Mouse (Mus musculus): ENCODE measurements around the gene Plin5.
"Not testable (repeated sequence)": the region's sequence is repeated elsewhere in the genome, so short reads cannot be mapped to it uniquely, and the experiment has no call there.

The Plin5 gene

GRCm38 (mm10) chr17:56108334-56109044 is 8.9 kb downstream of the Plin5 start:
- DNase-seq (ENCODE audit: low read depth, low spot score), result no peak

- DNase-seq (ENCODE audit: low read depth, low spot score), result no peak
Observed at GRCm38 (mm10) chr17:56107736-56108135, 9.7 kb downstream of the Plin5 start.

GRCm38 (mm10) chr17:56106981-56107380 is 10.4 kb downstream of the Plin5 start:
- DNase-seq (ENCODE audit: low read depth, low spot score), result no peak

GRCm38 (mm10) chr17:56106436-56106835 is 11.0 kb downstream of the Plin5 start:
- DNase-seq (ENCODE audit: low read depth, low spot score), result not testable (repeated sequence)

- not testable (repeated sequence) for DNase-seq (ENCODE audit: low read depth, low spot score)
Observed at GRCm38 (mm10) chr17:56104821-56105220, 12.6 kb downstream of the Plin5 start.

GRCm38 (mm10) chr17:56103465-56104285 is 13.7 kb downstream of the Plin5 start:
- no peak for DNase-seq (ENCODE audit: low read depth, low spot score)

GRCm38 (mm10) chr17:56102927-56103326 is 14.5 kb downstream of the Plin5 start:
- no peak for DNase-seq (ENCODE audit: low read depth, low spot score)

- no peak for DNase-seq (ENCODE audit: low read depth, low spot score)
Observed at GRCm38 (mm10) chr17:56102158-56102557, 15.2 kb downstream of the Plin5 start.

- DNase-seq (ENCODE audit: low read depth, low spot score), result no peak
Observed at GRCm38 (mm10) chr17:56100811-56101210, 16.6 kb downstream of the Plin5 start.

GRCm38 (mm10) chr17:56098711-56099572 is 18.5 kb downstream of the Plin5 start:
- no peak for DNase-seq (ENCODE audit: low read depth, low spot score)

GRCm38 (mm10) chr17:56098180-56098579 is 19.2 kb downstream of the Plin5 start:
- no peak for DNase-seq (ENCODE audit: low read depth, low spot score)

- DNase-seq (ENCODE audit: low read depth, low spot score), result no peak
Observed at GRCm38 (mm10) chr17:56096883-56097282, 20.5 kb downstream of the Plin5 start.

- DNase-seq (ENCODE audit: low read depth, low spot score), result no peak
Observed at GRCm38 (mm10) chr17:56092794-56093193, 24.6 kb downstream of the Plin5 start.

- DNase-seq (ENCODE audit: low read depth, low spot score), result no peak
Observed at GRCm38 (mm10) chr17:56092312-56092711, 25.1 kb downstream of the Plin5 start.

- no peak for DNase-seq (ENCODE audit: low read depth, low spot score)
Observed at GRCm38 (mm10) chr17:56080781-56081585, 36.4 kb downstream of the Plin5 start.

GRCm38 (mm10) chr17:56079921-56080320 is 37.5 kb downstream of the Plin5 start:
- no peak for DNase-seq (ENCODE audit: low read depth, low spot score)

- DNase-seq (ENCODE audit: low read depth, low spot score), result peak; percentile 100
Observed at GRCm38 (mm10) chr17:56078880-56079795, 38.3 kb downstream of the Plin5 start, which contains the start of gene Hdgfl2. Gene Hdgfl2, plus strand, starts transcription at chr17:56079634.

GRCm38 (mm10) chr17:56078361-56078760 is 39.0 kb downstream of the Plin5 start:
- DNase-seq (ENCODE audit: low read depth, low spot score), result not testable (repeated sequence)

GRCm38 (mm10) chr17:56077523-56077922 is 39.9 kb downstream of the Plin5 start:
- DNase-seq (ENCODE audit: low read depth, low spot score), result no peak

GRCm38 (mm10) chr17:56074827-56075208 is 42.6 kb downstream of the Plin5 start, which contains the start of gene Ubxn6:
Gene Ubxn6, minus strand, starts transcription at chr17:56075028.
- peak; percentile 88 for DNase-seq (ENCODE audit: low read depth, low spot score)

Measured in retina, adult 2 months (tissue).